Mouse (Mus musculus) liver, embryonic 14.5 days (tissue): ENCODE data around the gene Rap1gap2.

Experiments
- CTCF ChIP-seq: IDR thresholded peaks from 2 replicates; pipeline ENCODE4 v1.5.1; 2016; ENCODE audit warnings: antibody characterized with exemption, low read depth, control low read depth
- EP300 ChIP-seq: IDR thresholded peaks from 2 replicates; pipeline ENCODE4 v1.6.1; 2016; ENCODE audit warnings: antibody characterized with exemption, low read depth

GRCm38 (mm10) chr11:74405201-74405600, 205.5 kb downstream of the Rap1gap2 start:
- no peak for TF ChIP-seq CTCF
- TF ChIP-seq EP300 = no peak
